Mouse (Mus musculus) midbrain, embryonic 15.5 days (tissue): ENCODE results near the gene Cdhr1. TPM values are rescaled to one million over a fixed set of nuclear protein-coding genes. Genes with fewer than 3 reads are reported as not detected.
"Not testable (repeated sequence)": the region's sequence is repeated elsewhere in the genome, so short reads cannot be mapped to it uniquely, and the experiment has no call there.

Experiments used
- ATAC-seq: fragments of 200-750 bp; cut with Nextera tagmentation; replicated peaks from 2 replicates; pipeline ENCODE4 v1.8.0; 2017; ENCODE audit warnings: moderate TSS enrichment
- H3K27ac ChIP-seq: fragments of 300-500 bp; sonication (generic); 2 replicates; pipeline ENCODE4 v1.5.1; 2015; ENCODE audit warnings: mild to moderate bottlenecking, inconsistent platforms
- H3K27me3 ChIP-seq: fragments of 300-500 bp; sonication (generic); replicated peaks from 2 replicates; pipeline ENCODE4 v1.6.1; 2015; ENCODE audit warnings: inconsistent platforms
- H3K36me3 ChIP-seq: fragments of 300-500 bp; sonication (generic); replicated peaks from 2 replicates; pipeline ENCODE4 v1.6.1; 2015; ENCODE audit warnings: inconsistent platforms
- H3K4me1 ChIP-seq: fragments of 300-500 bp; sonication (generic); 2 replicates; pipeline ENCODE4 v1.6.1; 2015; ENCODE audit warnings: inconsistent platforms
- H3K4me2 ChIP-seq: fragments of 300-500 bp; sonication (generic); 2 replicates; pipeline ENCODE4 v1.6.1; 2015; ENCODE audit warnings: inconsistent platforms, mild to moderate bottlenecking, moderate library complexity
- H3K4me3 ChIP-seq: fragments of 300-500 bp; sonication (generic); 2 replicates; pipeline ENCODE4 v1.5.1; 2015; ENCODE audit warnings: mild to moderate bottlenecking, inconsistent platforms
- H3K9ac ChIP-seq: fragments of 300-500 bp; sonication (generic); 2 replicates; pipeline ENCODE4 v1.6.1; 2015; ENCODE audit warnings: mild to moderate bottlenecking, inconsistent platforms
- H3K9me3 ChIP-seq: fragments of 300-500 bp; sonication (generic); 2 replicates; pipeline ENCODE4 v1.6.1; 2016; ENCODE audit warnings: inconsistent platforms
- WGBS: fragments of 180-500 bp; shearing (Covaris S2); methylation state at CpG from one replicate; pipeline ENCODE4 v1.1.7; 2015; ENCODE audit warnings: mixed read lengths; 5-methylcytosine and 5-hydroxymethylcytosine counted together
- polyA plus RNA-seq: library from polyadenylated mRNA; unstranded; fragments of >200 nt; fragmentation: Nextera tagmentation; extraction: Ambion mirVana; gene quantifications from 2 replicates; pipeline ENCODE4 v1.2.1, GENCODE M21; 2015

Gene Cdhr1
- polyA plus RNA-seq, result 2.3 and 2.6 TPM in 2 replicates

DNA sequence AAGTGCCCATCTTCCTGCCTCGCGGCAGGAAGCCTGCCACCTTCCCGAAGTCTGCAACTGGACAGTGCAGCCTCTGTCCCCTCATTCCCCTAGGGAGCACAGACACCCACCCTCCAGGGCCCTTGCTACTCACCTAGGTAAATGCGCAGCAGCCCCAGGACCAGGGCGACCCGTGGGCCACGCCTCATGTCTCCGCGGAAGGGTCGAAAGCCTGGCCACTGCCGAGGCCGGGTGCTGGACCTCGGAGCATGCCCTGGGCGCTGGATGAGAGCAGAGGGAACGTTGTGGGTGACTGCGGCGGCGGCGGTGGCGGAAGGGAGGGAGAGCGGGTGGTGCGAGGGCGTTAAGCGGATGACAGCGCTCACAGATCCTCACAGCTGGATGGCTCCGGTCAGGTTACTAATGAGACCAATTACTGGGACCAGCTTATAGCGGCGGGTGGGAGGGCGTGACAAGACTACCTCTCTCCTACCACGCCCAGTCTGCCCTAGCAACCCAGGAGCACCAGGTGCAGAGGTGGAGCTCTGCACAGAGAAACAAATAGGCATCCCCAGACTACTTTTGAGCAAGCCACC lies at the start of gene Cdhr1:
Cdhr1 (minus strand) TSS at position 392 of the 575 bp plus-strand sequence.
- Histone ChIP-seq H3K4me1 (peaks cover 10% of the 10 kb centered on the region), H3K36me3 (no peaks in the 10 kb centered on the region), H3K27me3 (peaks cover 12% of the 10 kb centered on the region; the same call in 1 of the 2 replicates), H3K4me3 (peak within 1 kb of the TSS; percentile 53), H3K4me2 (peak within 1 kb of the TSS; percentile 97), H3K27ac (no peak within 1 kb of the TSS), H3K9me3 (no peaks in the 10 kb centered on the region), H3K9ac (peak within 1 kb of the TSS; percentile 73)
- ATAC-seq, result peak; percentile 89
- WGBS, result under 1% methylated on average over 30 of the region's 30 CpGs

DNA sequence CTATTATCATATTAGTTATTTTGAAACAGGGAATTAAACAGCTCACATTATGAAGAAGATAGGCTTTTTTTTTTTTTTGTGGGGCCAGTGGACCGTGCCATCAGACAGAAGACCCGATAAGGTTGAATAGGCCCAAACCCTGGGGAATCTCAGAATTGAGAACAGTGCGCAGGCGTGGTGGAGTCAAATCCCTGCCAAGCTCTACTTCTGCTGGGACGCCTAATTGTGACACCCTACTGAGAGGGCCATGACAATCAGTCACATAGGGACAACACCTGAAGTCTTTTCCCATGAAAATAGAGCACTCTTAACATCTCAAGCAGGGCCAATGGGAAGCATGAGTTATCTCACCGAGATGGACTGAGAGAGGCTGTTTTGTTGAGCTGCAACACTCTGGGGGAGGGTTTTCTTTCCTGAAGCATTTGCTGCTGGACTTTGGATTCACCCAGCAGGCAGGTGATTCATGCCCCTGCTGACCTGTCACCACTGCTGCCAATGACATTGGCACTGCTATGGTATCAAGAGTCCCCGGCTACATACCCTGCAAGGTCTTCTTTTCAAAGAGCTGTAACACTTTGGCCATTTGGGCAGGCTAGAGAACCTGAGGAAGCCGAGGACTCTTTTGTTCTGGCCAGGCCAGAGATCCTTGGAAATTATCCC lies 41.0 kb upstream of the Cdhr1 start:
- WGBS, result 44% methylated on average over 8 of the region's 8 CpGs
- Histone ChIP-seq H3K9me3 (no peaks in the 10 kb centered on the region), H3K4me3 (no peak overlapping the region), H3K4me1 (peaks cover 3% of the 10 kb centered on the region), H3K36me3 (no peaks in the 10 kb centered on the region), H3K27ac (no peak overlapping the region), H3K9ac (no peak overlapping the region), H3K4me2 (no peak overlapping the region), H3K27me3 (no peaks in the 10 kb centered on the region)
- no peak for ATAC-seq

DNA sequence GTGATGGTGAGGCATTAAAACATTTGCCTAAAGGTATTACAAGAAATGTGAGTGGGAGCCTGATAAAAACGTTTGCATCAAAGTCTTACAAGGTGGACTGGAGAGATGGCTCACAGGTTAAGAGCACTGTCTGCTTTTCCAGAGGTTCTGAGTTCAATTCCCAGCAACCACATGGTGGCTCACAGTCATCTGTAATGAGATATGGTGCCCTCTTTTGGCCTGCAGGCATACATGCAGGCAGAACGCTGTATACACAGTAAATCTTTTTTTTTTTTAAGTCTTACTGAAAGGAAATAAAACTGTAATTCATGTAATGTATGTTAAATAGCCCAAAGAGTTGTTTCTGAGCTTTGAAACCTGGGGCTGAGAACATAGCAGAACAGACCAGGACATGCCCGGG lies 39.4 kb upstream of the Cdhr1 start:
- ATAC-seq, result not testable (repeated sequence)
- whole genome bisulfite sequencing, result 81% methylated on average over 3 of the region's 3 CpGs

DNA sequence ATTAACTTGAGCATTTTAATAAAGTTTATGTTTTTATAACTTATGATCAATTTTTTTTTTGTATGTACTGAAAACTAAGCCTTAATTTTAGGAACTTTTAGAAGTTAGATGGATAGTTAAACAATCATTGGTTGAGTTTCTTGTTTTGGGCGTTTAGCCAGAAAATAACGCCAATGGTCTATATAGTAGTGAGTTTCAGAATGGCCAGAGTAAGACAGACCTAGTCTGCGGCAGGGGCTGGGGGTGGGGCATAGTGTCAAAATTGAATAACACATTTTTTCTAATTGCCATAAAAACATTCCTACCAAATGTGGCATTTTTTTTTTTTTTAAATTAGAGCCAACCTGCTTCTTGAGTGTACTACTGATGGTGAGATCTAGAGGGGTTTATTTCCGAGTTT lies 38.0 kb upstream of the Cdhr1 start:
- no peaks in the 10 kb centered on the region for H3K27me3 ChIP-seq
- no peaks in the 10 kb centered on the region for H3K9me3 ChIP-seq
- H3K4me3 ChIP-seq, result no peak overlapping the region
- 85% methylated on average over 4 of the region's 4 CpGs for WGBS
- peaks cover 10% of the 10 kb centered on the region for H3K36me3 ChIP-seq
- ATAC-seq, result no peak
- H3K27ac ChIP-seq, result no peak overlapping the region
- H3K4me2 ChIP-seq, result no peak overlapping the region
- peaks cover 13% of the 10 kb centered on the region for H3K4me1 ChIP-seq
- no peak overlapping the region for H3K9ac ChIP-seq

More for the DNA sequence above, 39.4 kb upstream of the Cdhr1 start:
- not testable (repeated sequence) for H3K4me3 ChIP-seq, H3K27me3 ChIP-seq, H3K36me3 ChIP-seq, H3K9ac ChIP-seq, H3K27ac ChIP-seq, H3K9me3 ChIP-seq, H3K4me2 ChIP-seq
- peaks cover 13% of the 10 kb centered on the region for H3K4me1 ChIP-seq

DNA sequence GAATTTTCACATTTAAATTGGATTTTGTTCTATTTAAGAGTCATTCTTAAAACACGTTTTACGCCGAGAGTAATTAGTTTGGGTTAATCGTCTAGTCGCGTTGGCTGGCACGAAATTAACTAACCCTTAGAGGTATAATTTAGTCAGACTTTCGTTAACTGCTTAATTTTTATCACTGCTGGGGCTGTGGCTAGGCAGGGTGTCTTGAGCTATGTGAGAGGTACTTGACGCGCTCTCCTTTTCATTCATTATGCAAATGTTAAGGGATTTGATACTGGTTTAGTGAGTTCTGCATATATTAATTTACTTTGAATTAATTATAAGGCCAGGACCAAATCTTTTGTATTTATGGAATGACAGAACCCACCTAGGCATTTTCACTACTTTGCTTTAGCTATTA lies 37.5 kb upstream of the Cdhr1 start:
- Histone ChIP-seq H3K36me3 (peaks cover 14% of the 10 kb centered on the region), H3K4me2 (peak overlapping the region; percentile 67), H3K4me3 (peak overlapping the region; percentile 99), H3K27me3 (no peaks in the 10 kb centered on the region), H3K9ac (peak overlapping the region; percentile 43; the same call in 1 of the 2 replicates), H3K9me3 (no peaks in the 10 kb centered on the region), H3K27ac (peak overlapping the region; percentile 84), H3K4me1 (peaks cover 13% of the 10 kb centered on the region)
- under 1% methylated on average over 10 of the region's 10 CpGs for WGBS
- peak; percentile 68 for ATAC-seq

DNA sequence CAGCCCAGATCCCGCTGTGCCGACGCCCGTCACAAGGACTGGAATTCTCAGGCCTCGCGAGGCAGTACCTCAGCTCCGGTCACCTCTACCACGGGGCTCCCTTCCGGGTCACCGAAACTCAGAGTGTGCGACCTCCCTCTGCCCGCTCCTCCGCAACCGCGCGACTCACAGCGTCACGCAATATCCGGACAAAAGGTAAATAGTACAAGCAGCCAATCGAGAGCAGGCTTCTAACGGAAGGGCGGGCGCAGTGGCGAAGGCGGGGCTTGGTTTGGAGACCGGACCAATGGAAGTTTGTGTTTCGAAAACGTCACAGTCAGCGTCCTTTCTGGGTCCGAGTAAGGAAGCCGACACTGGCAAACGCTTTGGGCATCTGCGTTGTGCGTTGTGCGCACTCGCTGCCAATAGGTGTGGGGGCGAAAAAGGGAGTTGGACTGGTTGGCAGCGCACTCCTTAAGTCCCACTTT lies 37.0 kb upstream of the Cdhr1 start, which contains the start of gene Ghitm:
Ghitm (minus strand) TSS at position 146 of the 467 bp plus-strand sequence.
- Histone ChIP-seq H3K27me3 (no peaks in the 10 kb centered on the region), H3K4me2 (peak within 1 kb of the TSS; percentile 67), H3K4me1 (peaks cover 13% of the 10 kb centered on the region), H3K9ac (peak within 1 kb of the TSS; percentile 93), H3K9me3 (no peaks in the 10 kb centered on the region), H3K4me3 (peak within 1 kb of the TSS; percentile 99), H3K36me3 (peaks cover 19% of the 10 kb centered on the region), H3K27ac (peak within 1 kb of the TSS; percentile 84)
- WGBS, result under 1% methylated on average over 38 of the region's 38 CpGs
- peak; percentile 99 for ATAC-seq

DNA sequence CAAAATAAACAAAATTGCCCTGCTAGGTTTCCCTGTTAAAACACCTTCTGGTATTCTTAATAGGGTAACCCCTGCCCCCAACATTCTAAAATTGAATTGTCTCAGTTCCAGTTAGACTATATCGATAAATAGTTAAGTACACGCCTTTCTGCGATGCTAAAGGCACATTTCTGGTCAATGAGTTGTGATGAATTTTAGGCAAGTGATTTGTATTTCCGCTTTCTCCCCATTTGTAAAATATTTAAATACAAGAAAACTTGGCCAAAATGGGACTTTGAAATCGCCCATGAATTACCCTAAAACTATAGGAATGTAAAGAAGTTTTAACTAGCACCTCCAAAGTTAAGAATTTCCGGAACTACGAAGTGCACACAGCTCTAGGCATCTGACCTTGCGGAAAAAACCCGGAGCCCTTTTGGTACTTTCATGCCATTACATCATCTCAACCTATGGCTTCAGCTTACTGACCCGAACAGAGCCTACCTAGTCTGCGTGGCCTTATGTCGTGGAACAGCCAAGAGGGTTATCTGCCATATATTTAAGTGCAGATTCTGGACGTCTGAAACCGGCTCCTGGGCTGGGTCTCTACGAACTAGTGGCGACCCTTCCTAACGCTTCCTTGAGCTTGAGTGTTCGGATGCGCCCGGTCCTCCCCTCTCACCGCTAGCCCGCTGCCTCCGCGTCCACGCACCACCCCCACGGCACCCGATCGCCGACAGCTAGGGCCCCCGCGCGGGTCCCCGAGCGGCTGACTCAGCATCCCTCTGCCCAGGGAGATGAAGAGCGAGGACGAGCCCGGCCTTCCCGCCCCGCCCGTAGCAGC lies 36.4 kb upstream of the Cdhr1 start:
- ATAC-seq, result no peak
- Histone ChIP-seq H3K27ac (peak overlapping the region; percentile 84), H3K36me3 (peaks cover 19% of the 10 kb centered on the region), H3K4me3 (peak overlapping the region; percentile 99), H3K4me1 (peaks cover 13% of the 10 kb centered on the region), H3K9me3 (no peaks in the 10 kb centered on the region), H3K9ac (peak overlapping the region; percentile 93), H3K4me2 (peak overlapping the region; percentile 59), H3K27me3 (no peaks in the 10 kb centered on the region)
- WGBS, result 2% methylated on average over 40 of the region's 40 CpGs

DNA sequence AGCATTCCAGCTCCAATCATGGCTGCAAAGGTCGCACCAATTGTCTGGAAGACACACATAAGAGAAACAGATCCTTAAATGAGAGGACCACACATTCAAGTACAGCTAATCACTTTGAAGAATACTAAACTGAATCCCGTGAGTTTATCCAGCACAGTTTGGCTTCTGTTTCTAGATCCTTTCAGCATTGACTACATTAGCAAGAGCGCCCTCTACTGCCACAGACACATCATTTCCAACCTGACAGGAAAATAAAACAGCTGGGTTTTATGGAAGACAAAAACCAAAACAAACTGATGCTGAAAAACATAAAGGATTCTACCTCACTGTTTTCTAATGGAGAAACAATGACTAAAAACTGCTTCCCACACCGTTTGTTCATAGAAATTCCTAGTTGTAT lies 29.5 kb upstream of the Cdhr1 start:
- Histone ChIP-seq H3K9ac (no peak overlapping the region), H3K9me3 (no peaks in the 10 kb centered on the region), H3K4me3 (no peak overlapping the region), H3K27me3 (no peaks in the 10 kb centered on the region), H3K36me3 (peaks cover 61% of the 10 kb centered on the region), H3K4me2 (no peak overlapping the region), H3K4me1 (no peaks in the 10 kb centered on the region), H3K27ac (no peak overlapping the region)
- ATAC-seq, result no peak
- 42% methylated on average over 4 of the region's 4 CpGs for WGBS

DNA sequence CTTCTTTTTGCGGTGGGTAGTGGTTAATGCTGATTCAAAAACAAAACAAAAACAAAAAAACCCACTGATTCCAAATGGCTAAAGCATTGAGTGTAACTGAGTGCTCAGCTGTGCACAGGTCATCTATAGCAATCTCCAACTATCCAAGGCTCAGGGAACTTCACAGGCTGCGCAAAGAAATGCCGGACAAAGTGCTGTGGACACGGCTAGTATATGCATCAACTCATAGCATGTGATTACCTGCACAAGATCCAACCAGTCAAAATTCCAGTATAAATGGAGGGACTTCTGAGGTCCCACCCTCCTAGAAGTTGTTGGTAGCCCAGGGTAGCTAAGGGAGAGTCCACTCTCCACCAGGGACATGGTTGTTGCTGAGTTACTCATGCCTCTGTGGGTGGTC lies 21.1 kb upstream of the Cdhr1 start:
- 99% methylated on average over 4 of the region's 4 CpGs for WGBS
- Histone ChIP-seq H3K27ac (no peak overlapping the region), H3K4me3 (no peak overlapping the region), H3K27me3 (no peaks in the 10 kb centered on the region), H3K4me1 (no peaks in the 10 kb centered on the region), H3K9ac (no peak overlapping the region), H3K36me3 (peaks cover 17% of the 10 kb centered on the region; the same call in 1 of the 2 replicates), H3K9me3 (no peaks in the 10 kb centered on the region), H3K4me2 (no peak overlapping the region)
- ATAC-seq, result no peak

DNA sequence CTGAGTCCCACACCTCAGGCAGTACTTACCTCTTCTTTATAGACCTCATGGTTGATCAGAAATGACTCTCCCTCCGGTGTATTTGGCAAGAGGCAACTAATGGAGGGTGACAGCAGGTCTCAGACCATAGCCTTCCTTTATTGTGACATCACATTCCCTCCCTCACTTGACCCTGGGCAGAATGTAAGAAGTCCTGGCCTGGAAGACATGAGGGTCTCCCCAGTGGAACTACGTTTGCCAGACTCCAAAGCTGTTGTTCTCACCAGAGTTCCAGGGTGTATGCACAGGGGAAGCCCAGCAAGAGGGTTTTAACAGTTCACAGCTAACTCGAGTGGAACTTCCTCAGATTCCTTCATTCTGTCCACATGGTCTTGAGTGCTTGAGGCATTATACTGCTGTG lies 15.8 kb upstream of the Cdhr1 start, which contains the start of gene 2610528A11Rik:
2610528A11Rik (minus strand) TSS at position 101 of the 400 bp plus-strand sequence.
- 71% methylated on average over 3 of the region's 3 CpGs for WGBS
- ATAC-seq, result no peak
- Histone ChIP-seq H3K36me3 (no peaks in the 10 kb centered on the region), H3K9me3 (no peaks in the 10 kb centered on the region), H3K4me1 (no peaks in the 10 kb centered on the region), H3K4me3 (no peak within 1 kb of the TSS), H3K27me3 (no peaks in the 10 kb centered on the region), H3K4me2 (no peak within 1 kb of the TSS), H3K27ac (no peak within 1 kb of the TSS), H3K9ac (no peak within 1 kb of the TSS)

DNA sequence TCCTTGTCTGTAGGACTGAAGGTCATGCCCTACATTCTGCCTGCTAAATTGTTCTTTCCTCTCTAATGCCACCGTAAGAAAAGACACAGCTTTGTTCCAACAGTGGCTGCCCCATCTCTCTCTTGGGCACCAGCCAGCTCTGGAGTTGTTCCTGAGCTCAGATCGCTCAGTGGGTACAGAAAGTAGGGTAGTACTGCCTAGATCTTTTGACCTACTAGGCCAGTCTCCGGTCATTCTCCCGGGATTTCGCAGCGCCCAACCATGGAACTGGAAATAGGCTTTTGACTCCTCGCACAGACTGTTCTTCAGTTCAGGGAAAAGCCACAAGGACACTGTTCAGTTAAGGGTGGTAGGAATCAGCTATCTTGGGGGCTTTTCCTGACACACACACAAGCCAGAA lies 14.8 kb upstream of the Cdhr1 start:
- no peak overlapping the region for H3K9ac ChIP-seq
- no peaks in the 10 kb centered on the region for H3K27me3 ChIP-seq
- no peak overlapping the region for H3K27ac ChIP-seq
- no peaks in the 10 kb centered on the region for H3K4me1 ChIP-seq
- no peaks in the 10 kb centered on the region for H3K9me3 ChIP-seq
- no peaks in the 10 kb centered on the region for H3K36me3 ChIP-seq
- ATAC-seq, result no peak
- H3K4me3 ChIP-seq, result no peak overlapping the region
- no peak overlapping the region for H3K4me2 ChIP-seq
- 92% methylated on average over 7 of the region's 7 CpGs for WGBS

DNA sequence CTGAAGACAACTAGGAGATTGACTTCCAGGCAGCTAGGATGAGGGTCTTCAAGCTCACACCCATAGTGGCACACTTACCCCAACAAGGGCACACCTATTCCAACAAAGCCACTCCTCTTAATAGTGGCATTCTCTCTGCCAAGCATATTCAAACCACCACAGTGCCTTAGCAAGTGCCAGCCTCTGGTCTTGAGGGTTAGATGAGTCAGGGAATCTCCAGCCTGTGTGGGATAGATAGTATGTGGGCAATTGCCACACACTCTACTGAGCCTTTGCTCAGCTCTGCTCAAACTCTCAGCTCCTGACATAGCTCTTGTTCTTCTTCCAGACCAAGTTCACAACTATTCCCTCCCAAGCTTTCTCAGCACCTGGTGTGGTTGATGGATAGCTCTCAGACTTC lies 13.2 kb upstream of the Cdhr1 start:
- no peaks in the 10 kb centered on the region for H3K9me3 ChIP-seq
- H3K27ac ChIP-seq, result no peak overlapping the region
- no peaks in the 10 kb centered on the region for H3K27me3 ChIP-seq
- H3K4me2 ChIP-seq, result no peak overlapping the region
- no peak overlapping the region for H3K4me3 ChIP-seq
- no peaks in the 10 kb centered on the region for H3K4me1 ChIP-seq
- H3K9ac ChIP-seq, result no peak overlapping the region
- no peaks in the 10 kb centered on the region for H3K36me3 ChIP-seq
- no peak for ATAC-seq
